Mouse (Mus musculus) neural tube, embryonic 15.5 days (tissue): ENCODE results near the gene 2610002M06Rik. TPM values are rescaled to one million over a fixed set of nuclear protein-coding genes. Genes with fewer than 3 reads are reported as not detected.

Experiments used
- polyA plus RNA-seq: library from polyadenylated mRNA; unstranded; fragments of >200 nt; fragmentation: Nextera tagmentation; extraction: Ambion mirVana; gene quantifications from 2 replicates; pipeline ENCODE4 v1.2.1, GENCODE M21; 2015

The 2610002M06Rik gene
- polyA plus RNA-seq, 1 experiment from 2014 or later = 20.7 TPM

Other genes starting within 250 kb of the 2610002M06Rik start
- 0.04 TPM in 1 of 2 replicates, not detected in the other for gene Tbx22, start 148.4 kb downstream of the 2610002M06Rik start, polyA plus RNA-seq
- gene Tent5d, start 23.7 kb downstream of the 2610002M06Rik start, polyA plus RNA-seq = not detected in 2 replicates
- gene Gm732, start 132.1 kb upstream of the 2610002M06Rik start, polyA plus RNA-seq = not detected in 2 replicates